Mouse (Mus musculus) spleen, adult 12 weeks (tissue): ENCODE data around the gene Lysmd1.
A peak's percentile ranks its signal among the peaks of the same experiment; 100 is the strongest.
"Not testable (repeated sequence)": the region's sequence is repeated elsewhere in the genome, so short reads cannot be mapped to it uniquely, and the experiment has no call there.

Source experiments
- DNase-seq: peaks from one replicate; pipeline ENCODE4 v3.0.0; 2022; ENCODE audit warnings: low spot score

Gene Lysmd1

GRCm38 (mm10) chr3:95133680-95134101 is at the start of gene Lysmd1, which contains the start of gene Scnm1:
Gene Lysmd1, plus strand, starts transcription at chr3:95134088.
Gene Scnm1, minus strand, starts transcription at chr3:95134011.
- DNase-seq, result peak; percentile 85

DNA sequence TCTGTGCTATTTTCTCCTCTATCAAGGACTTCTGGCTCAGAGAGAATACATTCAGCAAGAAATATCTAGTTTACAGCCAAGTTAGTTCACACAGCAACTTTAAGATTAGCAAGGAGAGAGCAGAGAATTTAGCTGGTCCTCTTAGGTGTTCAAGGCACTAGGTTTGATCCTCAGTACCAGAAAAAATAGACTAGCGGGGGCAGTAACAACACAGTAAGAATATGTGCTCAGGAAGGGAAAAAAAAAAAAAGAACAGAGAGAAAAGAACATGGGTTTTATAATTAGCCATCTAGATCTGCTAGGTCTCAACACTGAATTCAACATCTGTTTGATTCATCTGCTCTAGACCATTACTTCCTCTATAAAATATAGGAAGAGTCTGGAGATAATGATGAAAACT is 45.8 kb upstream of the Lysmd1 start:
- DNase-seq, result no peak

- no peak for DNase-seq
Observed at GRCm38 (mm10) chr3:95100854-95101253, 33.0 kb upstream of the Lysmd1 start.

GRCm38 (mm10) chr3:95105121-95105520 is 28.8 kb upstream of the Lysmd1 start:
- no peak for DNase-seq

DNA sequence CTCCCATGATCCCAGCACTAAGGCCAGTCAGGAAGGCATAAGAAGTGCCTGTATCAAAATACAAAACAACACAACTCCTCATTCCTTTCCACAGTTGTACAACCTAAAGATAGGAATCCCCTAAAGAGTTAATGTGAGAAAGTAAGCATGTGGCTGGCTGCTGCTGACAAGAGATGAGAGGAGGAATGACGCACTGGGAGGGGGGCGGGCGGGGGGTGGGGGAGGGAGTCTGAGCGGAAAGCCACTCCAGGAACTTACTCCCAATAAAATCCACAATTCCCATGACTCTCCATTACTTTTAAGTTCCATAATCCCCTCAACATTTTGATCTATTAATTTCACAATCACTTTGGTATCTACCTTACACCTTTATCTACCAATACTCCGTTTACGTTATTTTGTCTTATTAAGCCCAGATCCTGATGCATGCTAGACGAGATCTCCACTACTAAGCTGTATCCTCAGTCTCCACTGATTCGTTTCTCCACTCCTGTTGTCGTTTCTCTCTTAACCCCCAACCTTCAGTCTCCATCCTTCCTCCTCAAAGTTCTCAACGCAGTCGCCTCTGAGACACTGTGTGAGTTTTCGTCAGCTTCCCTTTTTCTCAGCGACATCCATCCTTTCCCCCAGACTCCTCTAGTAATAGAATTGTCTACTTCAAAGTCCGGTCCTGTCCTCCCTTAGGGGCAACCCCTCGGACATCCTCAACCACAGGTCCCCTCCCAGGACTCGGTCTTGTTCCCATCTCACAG is 28.1 kb upstream of the Lysmd1 start:
- DNase-seq, result no peak

DNA sequence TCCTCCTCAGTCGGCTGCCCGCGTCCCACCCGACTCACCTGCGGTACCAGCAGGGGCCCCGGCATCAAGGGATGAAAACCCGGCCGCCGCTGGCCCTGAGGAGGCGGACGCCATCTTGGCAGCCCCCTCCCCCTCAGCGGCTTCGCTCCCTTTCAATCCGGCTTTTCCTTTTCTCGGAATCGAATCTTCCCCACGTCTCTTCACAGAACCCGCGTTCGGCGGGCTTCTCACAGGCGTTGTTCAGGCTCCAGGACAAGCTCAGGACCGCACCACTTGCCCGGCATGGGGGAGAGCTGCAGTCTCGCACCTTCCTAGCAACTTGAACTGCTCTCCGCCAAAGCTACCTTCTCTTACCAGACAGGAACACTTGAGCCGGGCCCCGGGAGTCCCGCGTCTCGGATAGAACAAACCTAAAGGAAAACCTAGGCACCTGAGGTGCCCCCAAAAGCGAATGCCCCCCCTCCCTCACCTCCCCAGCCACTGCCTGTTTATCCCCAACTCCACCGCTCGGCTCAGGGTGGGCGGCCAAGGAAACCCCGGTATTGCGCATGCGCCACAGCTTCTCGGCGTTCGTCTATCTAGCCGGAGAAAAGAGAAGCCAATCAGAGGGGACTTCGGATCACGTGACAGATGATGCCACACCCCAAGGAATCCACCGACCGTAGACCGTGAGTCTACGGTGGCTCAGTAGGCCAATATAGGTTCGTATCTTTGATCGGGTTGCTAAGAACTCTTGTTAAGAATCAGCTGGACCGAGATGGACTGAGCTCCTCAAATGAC is 27.4 kb upstream of the Lysmd1 start, which contains the start of gene Pip5k1a:
Pip5k1a (minus strand) TSS at position 593 of the 780 bp plus-strand sequence.
- DNase-seq, result peak; percentile 92

DNA sequence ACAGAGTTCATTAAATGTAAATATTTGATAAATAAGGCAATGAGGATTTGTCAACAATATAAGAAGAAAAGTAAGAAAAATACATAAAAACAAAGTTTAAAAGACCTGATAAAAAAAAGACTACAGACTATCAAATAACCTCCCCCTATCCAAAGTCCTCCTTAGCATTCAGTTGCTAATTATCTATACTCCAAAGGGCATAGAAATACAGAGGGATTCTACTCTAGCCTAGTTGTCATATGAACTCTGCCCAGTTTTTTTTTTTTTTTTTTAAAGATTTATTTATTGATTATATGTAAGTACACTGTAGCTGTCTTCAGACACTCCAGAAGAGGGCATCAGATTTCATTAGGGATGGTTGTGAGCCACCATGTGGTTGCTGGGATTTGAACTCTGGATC is 26.6 kb upstream of the Lysmd1 start:
- not testable (repeated sequence) for DNase-seq

DNA sequence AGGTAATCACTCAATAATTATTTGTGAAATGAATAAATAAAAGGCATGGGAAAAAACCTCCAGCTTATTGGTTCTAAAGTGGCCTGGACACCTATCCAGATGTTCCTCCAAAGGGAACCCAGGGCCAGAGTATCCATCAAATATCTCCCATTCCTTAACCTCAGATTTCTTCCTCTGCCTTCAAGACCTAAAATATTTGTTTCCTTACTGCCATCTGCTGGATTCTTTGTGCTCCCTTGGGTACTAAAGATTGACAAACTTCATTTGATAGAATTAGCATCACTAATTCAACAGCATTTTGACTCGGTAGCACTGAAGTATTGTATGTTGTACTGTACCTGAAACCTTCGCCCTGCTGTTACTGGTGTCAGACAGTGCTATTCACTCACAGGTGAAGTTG is 26.0 kb upstream of the Lysmd1 start:
- DNase-seq, result no peak

DNA sequence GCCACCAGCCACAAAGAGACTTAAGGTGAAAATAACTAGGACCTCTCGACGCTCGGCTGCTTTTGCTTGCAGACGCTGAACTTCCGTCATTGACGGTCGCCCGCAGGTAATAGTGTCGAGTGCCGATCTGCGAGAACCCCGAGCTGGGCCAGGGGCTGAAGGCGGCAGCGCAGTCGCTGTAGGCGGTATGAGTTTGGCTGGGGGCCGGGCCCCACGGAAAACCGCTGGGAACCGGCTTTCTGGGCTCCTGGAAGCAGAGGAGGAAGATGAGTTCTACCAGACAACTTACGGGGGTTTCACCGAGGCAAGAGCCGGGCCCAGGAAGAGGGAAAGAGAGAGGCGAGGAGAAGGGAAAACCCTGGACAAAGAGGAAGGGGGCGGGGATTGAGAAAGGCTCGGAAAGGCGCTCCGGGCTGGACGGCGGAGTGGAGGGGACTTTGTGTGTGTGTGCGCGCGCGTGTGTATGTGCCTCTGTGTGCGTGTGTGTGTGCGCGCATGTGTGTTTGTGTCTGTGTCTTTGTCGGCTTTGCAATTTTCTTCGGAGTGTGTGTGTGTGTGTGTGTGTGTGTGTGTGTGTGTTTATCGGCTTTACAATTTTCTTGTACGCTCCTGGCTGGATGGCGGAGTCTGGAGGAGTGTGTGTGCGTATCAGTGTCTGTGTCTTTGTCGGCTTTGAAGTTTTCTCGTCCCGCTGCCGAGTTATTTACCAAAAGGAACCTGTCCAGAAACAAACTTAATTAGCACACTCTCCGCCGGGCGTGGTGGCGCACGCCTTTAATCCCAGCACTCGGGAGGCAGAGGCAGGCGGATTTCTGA is 22.8 kb upstream of the Lysmd1 start, which contains the start of gene Vps72:
Vps72 (plus strand) TSS at position 112 of the 816 bp plus-strand sequence.
- peak; percentile 73 for DNase-seq

GRCm38 (mm10) chr3:95112760-95113159 is 21.1 kb upstream of the Lysmd1 start:
- DNase-seq, result no peak

- no peak for DNase-seq
Observed at GRCm38 (mm10) chr3:95117751-95118150, 16.1 kb upstream of the Lysmd1 start.

- no peak for DNase-seq
Observed at GRCm38 (mm10) chr3:95121580-95121979, 12.3 kb upstream of the Lysmd1 start.

DNA sequence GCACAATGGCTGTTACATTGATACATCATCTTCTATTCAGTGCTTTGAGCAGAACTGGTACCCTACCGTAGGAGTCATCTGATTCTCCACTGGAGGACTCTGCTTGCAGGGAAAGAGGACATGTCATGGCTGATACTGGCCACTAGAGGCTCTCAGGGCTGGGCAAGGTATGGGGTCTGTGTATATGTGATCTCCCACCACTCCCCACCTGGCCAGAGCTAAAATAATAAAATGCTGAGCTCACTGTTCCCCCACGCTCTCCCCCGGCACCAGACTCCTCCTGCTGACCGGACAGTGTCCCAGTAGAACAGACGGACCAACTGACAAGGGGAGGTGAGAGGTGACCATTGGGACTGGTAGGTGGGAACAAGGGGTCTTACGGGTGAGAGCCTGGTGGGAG is 9.6 kb upstream of the Lysmd1 start, which contains the start of gene Tmod4:
Tmod4 (plus strand) TSS at position 231 of the 400 bp plus-strand sequence.
- DNase-seq, result no peak

GRCm38 (mm10) chr3:95124972-95125371 is 8.9 kb upstream of the Lysmd1 start:
- no peak for DNase-seq

DNA sequence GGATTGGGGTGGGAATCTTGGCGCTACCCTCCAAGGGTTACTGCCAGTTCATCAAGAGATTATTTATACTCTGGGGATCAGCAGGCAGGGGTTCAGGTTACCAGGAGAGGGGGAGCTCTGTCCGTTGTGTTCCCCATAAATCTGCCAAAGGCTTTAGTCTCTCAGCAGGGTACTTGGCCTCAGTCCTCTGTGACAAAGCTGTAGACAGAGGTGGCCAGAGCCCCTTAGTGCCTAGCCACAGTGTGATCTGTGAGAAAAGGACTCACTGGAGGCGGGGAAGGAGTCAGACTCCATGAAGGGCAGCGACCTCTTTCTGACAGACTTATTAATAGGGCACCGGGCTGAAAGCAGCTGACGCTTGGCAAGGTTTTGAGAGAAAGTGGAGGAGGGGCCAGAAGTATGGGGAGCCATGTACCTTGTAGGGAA is 4.6 kb upstream of the Lysmd1 start:
- DNase-seq, result no peak

- DNase-seq, result no peak
Observed at GRCm38 (mm10) chr3:95130081-95130480, 3.8 kb upstream of the Lysmd1 start.

GRCm38 (mm10) chr3:95132389-95132788 is 1.5 kb upstream of the Lysmd1 start:
- not testable (repeated sequence) for DNase-seq

- no peak for DNase-seq
Observed at GRCm38 (mm10) chr3:95133176-95133575, 712 bp upstream of the Lysmd1 start.

- not testable (repeated sequence) for DNase-seq
Observed at GRCm38 (mm10) chr3:95134133-95134532, 245 bp downstream of the Lysmd1 start.

- DNase-seq, result peak; percentile 30
Observed at GRCm38 (mm10) chr3:95135023-95135422, 1.1 kb downstream of the Lysmd1 start.

GRCm38 (mm10) chr3:95135433-95136052 is 1.7 kb downstream of the Lysmd1 start:
- no peak for DNase-seq
